Mouse (Mus musculus): ENCODE results near the gene Sez6l. TPM values are rescaled to one million over a fixed set of nuclear protein-coding genes. Genes with fewer than 3 reads are reported as not detected.

The Sez6l gene
- total and polyA plus RNA-seq, 2 experiments from 2014 or later = 48.4 to 73.8 TPM

GRCm38 (mm10) chr5:112468986-112469581 lies 107.9 kb downstream of the Sez6l start:
- H3K36me3 ChIP-seq (ENCODE audit: insufficient read depth) = peaks cover 22% of the 10 kb centered on the region; the same call in 1 of the 2 replicates
- ATAC-seq (no peak), DNase-seq (no peak)
- no peak overlapping the region for H3K4me2 ChIP-seq (ENCODE audit: low read depth)
- WGBS = 84% methylated on average over 4 of the region's 4 CpGs
- H3K4me1 ChIP-seq (ENCODE audit: insufficient read depth) = no peaks in the 10 kb centered on the region
- H3K9ac ChIP-seq = no peak overlapping the region
- no peak for TF ChIP-seq CTCF (IDR thresholded peaks at IDR 0.05; ENCODE audit: low read depth)
- H3K4me3 ChIP-seq (ENCODE audit: low read depth, low read length) = no peak overlapping the region
- no peak overlapping the region for H3K27ac ChIP-seq (ENCODE audit: low read depth, low read length)
- no peaks in the 10 kb centered on the region for H3K27me3 ChIP-seq (ENCODE audit: insufficient read depth, low read length)
- H3K9me3 ChIP-seq (ENCODE audit: low read length) = no peaks in the 10 kb centered on the region

- TF ChIP-seq CTCF (IDR thresholded peaks at IDR 0.05; ENCODE audit: low read depth) = no peak
- Histone ChIP-seq H3K4me3 (ENCODE audit: low read depth, low read length) (no peak overlapping the region), H3K9me3 (ENCODE audit: low read length) (no peaks in the 10 kb centered on the region), H3K4me1 (ENCODE audit: insufficient read depth) (no peaks in the 10 kb centered on the region), H3K27me3 (ENCODE audit: insufficient read depth, low read length) (no peaks in the 10 kb centered on the region), H3K4me2 (ENCODE audit: low read depth) (no peak overlapping the region), H3K36me3 (ENCODE audit: insufficient read depth) (peaks cover 19% of the 10 kb centered on the region; the same call in 1 of the 2 replicates), H3K27ac (ENCODE audit: low read depth, low read length) (no peak overlapping the region), H3K9ac (no peak overlapping the region)
- 42% methylated on average over 6 of the region's 6 CpGs for WGBS
- ATAC-seq = no peak
- DNase-seq = no peak
Measured at GRCm38 (mm10) chr5:112466331-112466730, 110.7 kb downstream of the Sez6l start.

- ATAC-seq (no peak), DNase-seq (no peak)
- Histone ChIP-seq H3K4me3 (ENCODE audit: low read depth, low read length) (no peak overlapping the region), H3K4me1 (ENCODE audit: insufficient read depth) (no peaks in the 10 kb centered on the region), H3K9ac (no peak overlapping the region), H3K4me2 (ENCODE audit: low read depth) (no peak overlapping the region), H3K27me3 (ENCODE audit: insufficient read depth, low read length) (no peaks in the 10 kb centered on the region), H3K27ac (ENCODE audit: low read depth, low read length) (no peak overlapping the region), H3K36me3 (ENCODE audit: insufficient read depth) (peaks cover 15% of the 10 kb centered on the region), H3K9me3 (ENCODE audit: low read length) (no peaks in the 10 kb centered on the region)
- 61% methylated on average over 3 of the region's 3 CpGs for WGBS
- TF ChIP-seq CTCF (IDR thresholded peaks at IDR 0.05; ENCODE audit: low read depth) = no peak
Measured at GRCm38 (mm10) chr5:112459903-112460302, 117.1 kb downstream of the Sez6l start.

- DNase-seq (peak; percentile 76), ATAC-seq (peak; percentile 54; the same call in 1 of the 2 replicates)
- TF ChIP-seq CTCF (IDR thresholded peaks at IDR 0.05; ENCODE audit: low read depth) = peak; percentile 68
- no peak overlapping the region; the same call in 1 of the 2 replicates for H3K27ac ChIP-seq (ENCODE audit: low read depth, low read length)
- peaks cover 6% of the 10 kb centered on the region for H3K36me3 ChIP-seq (ENCODE audit: insufficient read depth)
- no peak overlapping the region for H3K4me3 ChIP-seq (ENCODE audit: low read depth, low read length)
- no peak overlapping the region for H3K4me2 ChIP-seq (ENCODE audit: low read depth)
- no peaks in the 10 kb centered on the region for H3K4me1 ChIP-seq (ENCODE audit: insufficient read depth)
- no peak overlapping the region for H3K9ac ChIP-seq
- H3K27me3 ChIP-seq (ENCODE audit: insufficient read depth, low read length) = no peaks in the 10 kb centered on the region
- WGBS = 64% methylated on average over 12 of the region's 12 CpGs
- H3K9me3 ChIP-seq (ENCODE audit: low read length) = no peaks in the 10 kb centered on the region
Measured at GRCm38 (mm10) chr5:112454966-112455555, 121.9 kb downstream of the Sez6l start.

GRCm38 (mm10) chr5:112453088-112453487 lies 123.9 kb downstream of the Sez6l start:
- Histone ChIP-seq H3K36me3 (ENCODE audit: insufficient read depth) (peaks cover 9% of the 10 kb centered on the region), H3K4me2 (ENCODE audit: low read depth) (no peak overlapping the region), H3K4me3 (ENCODE audit: low read depth, low read length) (no peak overlapping the region), H3K27ac (ENCODE audit: low read depth, low read length) (no peak overlapping the region), H3K9me3 (ENCODE audit: low read length) (no peaks in the 10 kb centered on the region), H3K27me3 (ENCODE audit: insufficient read depth, low read length) (no peaks in the 10 kb centered on the region), H3K4me1 (ENCODE audit: insufficient read depth) (no peaks in the 10 kb centered on the region), H3K9ac (no peak overlapping the region)
- WGBS = 85% methylated on average over 9 of the region's 9 CpGs
- TF ChIP-seq CTCF (IDR thresholded peaks at IDR 0.05; ENCODE audit: low read depth) = no peak
- no peak for DNase-seq
- no peak for ATAC-seq

- no peak for TF ChIP-seq CTCF (IDR thresholded peaks at IDR 0.05; ENCODE audit: low read depth)
- no peaks in the 10 kb centered on the region for H3K9me3 ChIP-seq (ENCODE audit: low read length)
- no peaks in the 10 kb centered on the region for H3K27me3 ChIP-seq (ENCODE audit: insufficient read depth, low read length)
- ATAC-seq (no peak), DNase-seq (no peak)
- no peaks in the 10 kb centered on the region for H3K4me1 ChIP-seq (ENCODE audit: insufficient read depth)
- H3K4me3 ChIP-seq (ENCODE audit: low read depth, low read length) = no peak within 1 kb of the TSS
- no peak within 1 kb of the TSS for H3K4me2 ChIP-seq (ENCODE audit: low read depth)
- 75% methylated on average over 18 of the region's 18 CpGs for WGBS
- no peak within 1 kb of the TSS for H3K9ac ChIP-seq
- no peak within 1 kb of the TSS for H3K27ac ChIP-seq (ENCODE audit: low read depth, low read length)
- peaks cover 5% of the 10 kb centered on the region; the same call in 1 of the 2 replicates for H3K36me3 ChIP-seq (ENCODE audit: insufficient read depth)
Measured at GRCm38 (mm10) chr5:112448747-112449440, 128.1 kb downstream of the Sez6l start, which contains the start of gene Gm6588. TSS of gene Gm6588 (plus strand) at chr5:112449426.

GRCm38 (mm10) chr5:112438535-112438934 lies 138.4 kb downstream of the Sez6l start:
- no peak overlapping the region for H3K27ac ChIP-seq (ENCODE audit: low read depth, low read length)
- no peak overlapping the region for H3K9ac ChIP-seq
- H3K4me3 ChIP-seq (ENCODE audit: low read depth, low read length) = no peak overlapping the region
- H3K9me3 ChIP-seq (ENCODE audit: low read length) = no peaks in the 10 kb centered on the region
- 47% methylated on average over 10 of the region's 10 CpGs for WGBS
- TF ChIP-seq CTCF (IDR thresholded peaks at IDR 0.05; ENCODE audit: low read depth) = no peak
- no peaks in the 10 kb centered on the region for H3K4me1 ChIP-seq (ENCODE audit: insufficient read depth)
- no peaks in the 10 kb centered on the region for H3K27me3 ChIP-seq (ENCODE audit: insufficient read depth, low read length)
- no peaks in the 10 kb centered on the region for H3K36me3 ChIP-seq (ENCODE audit: insufficient read depth)
- ATAC-seq (no peak), DNase-seq (no peak)
- H3K4me2 ChIP-seq (ENCODE audit: low read depth) = no peak overlapping the region

Measured in forebrain, postnatal 0 days (tissue).